Mouse (Mus musculus) G1E (cell line): ENCODE data around the gene Rxfp4.

Experiments
- CTCF ChIP-seq: IDR thresholded peaks from 2 replicates; pipeline ENCODE4 v1.5.1; 2012; ENCODE audit warnings: low read depth, low read length, inconsistent platforms, mixed read lengths
- GATA1 ChIP-seq: IDR thresholded peaks from 2 replicates; pipeline ENCODE4 v1.6.1; 2012; ENCODE audit warnings: borderline replicate concordance, low read length, inconsistent platforms, mixed read lengths

- TF ChIP-seq CTCF (no peak), GATA1 (no peak)
These were observed 30.6 kb downstream of the Rxfp4 start for GRCm38 (mm10) chr3:88622113-88622940.
